Mouse (Mus musculus): ENCODE measurements around the gene Vgll4. TPM values are rescaled to one million over a fixed set of nuclear protein-coding genes. Genes with fewer than 3 reads are reported as not detected.

Vgll4 gene
- total RNA-seq, 1 experiment from 2014 or later = 82.9 TPM

- no peak for ATAC-seq (ENCODE audit: extremely low read depth, insufficient number of reproducible peaks, low FRiP score, poor library complexity, severe bottlenecking)
Observed at GRCm38 (mm10) chr6:114864421-114864820, 105.4 kb downstream of the Vgll4 start.

- ATAC-seq (ENCODE audit: extremely low read depth, insufficient number of reproducible peaks, low FRiP score, poor library complexity, severe bottlenecking) = no peak
Observed at GRCm38 (mm10) chr6:114863501-114863900, 106.3 kb downstream of the Vgll4 start.

DNA sequence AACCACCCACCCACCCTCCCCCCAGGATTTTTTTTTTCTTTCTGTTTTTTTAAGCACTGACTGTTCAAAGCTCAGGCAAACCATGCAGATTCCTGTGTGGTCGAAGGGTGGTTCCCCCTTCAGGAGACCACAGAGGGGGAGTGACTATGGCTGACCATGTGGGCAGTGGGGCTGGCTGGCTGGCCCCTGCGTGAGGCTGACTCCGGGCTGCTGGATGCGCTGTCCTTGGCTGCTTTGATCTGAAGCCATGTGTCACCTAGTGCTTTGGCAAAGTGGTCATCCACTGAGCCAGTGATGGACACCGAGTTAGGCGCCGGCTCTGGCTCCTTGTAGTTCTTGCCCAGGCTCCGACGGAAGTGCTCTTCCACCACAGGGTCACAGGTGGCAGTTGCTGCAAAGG lies 107.7 kb downstream of the Vgll4 start:
- no peak for ATAC-seq (ENCODE audit: extremely low read depth, insufficient number of reproducible peaks, low FRiP score, poor library complexity, severe bottlenecking)

GRCm38 (mm10) chr6:114861591-114861990 lies 108.2 kb downstream of the Vgll4 start:
- ATAC-seq (ENCODE audit: extremely low read depth, insufficient number of reproducible peaks, low FRiP score, poor library complexity, severe bottlenecking) = no peak

DNA sequence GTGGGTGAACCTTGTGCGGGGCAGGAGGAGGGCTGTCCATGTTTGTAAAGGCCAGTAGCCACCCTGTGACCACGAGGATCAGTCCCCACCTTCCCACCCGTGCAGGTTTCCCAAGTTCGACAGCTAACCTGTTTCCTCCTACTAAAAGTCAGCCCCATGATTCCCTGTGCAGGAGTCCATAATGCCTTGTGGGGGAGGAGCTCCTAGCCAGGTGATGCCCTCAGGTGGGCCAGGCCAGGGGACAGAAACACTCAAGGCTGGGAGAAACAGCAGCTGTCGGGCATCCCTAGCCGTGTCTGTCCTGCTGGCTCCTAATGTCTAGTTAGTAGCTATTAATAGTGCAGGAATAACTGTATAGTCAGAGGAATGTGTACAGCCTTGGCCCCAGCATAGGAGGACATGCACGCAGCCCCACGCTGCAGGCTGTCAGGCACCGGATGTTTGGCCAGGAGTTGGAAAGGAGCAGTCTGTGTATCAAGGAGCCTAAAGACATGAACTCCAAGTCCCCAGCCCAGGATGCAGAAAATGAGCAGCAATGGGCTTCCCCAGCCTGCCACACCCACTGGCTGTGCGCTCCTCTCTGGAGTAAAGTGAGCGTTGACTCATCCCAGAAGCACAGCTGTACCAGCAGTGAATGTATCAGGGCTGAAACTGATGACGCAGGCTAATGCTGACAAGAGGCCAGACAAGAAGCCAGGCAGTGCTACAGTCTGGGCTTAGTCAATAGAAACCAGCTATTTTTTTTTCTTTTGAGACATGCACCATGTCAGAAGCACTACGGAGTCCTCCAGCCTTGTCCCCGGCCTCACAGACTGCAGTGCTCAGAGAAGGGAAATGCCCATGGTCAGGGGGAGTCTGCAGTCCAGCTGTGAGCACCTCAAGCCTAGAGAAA lies 108.9 kb downstream of the Vgll4 start:
- no peak for ATAC-seq (ENCODE audit: extremely low read depth, insufficient number of reproducible peaks, low FRiP score, poor library complexity, severe bottlenecking)

- ATAC-seq (ENCODE audit: extremely low read depth, insufficient number of reproducible peaks, low FRiP score, poor library complexity, severe bottlenecking) = no peak
Observed at GRCm38 (mm10) chr6:114858722-114859053, 111.1 kb downstream of the Vgll4 start.

DNA sequence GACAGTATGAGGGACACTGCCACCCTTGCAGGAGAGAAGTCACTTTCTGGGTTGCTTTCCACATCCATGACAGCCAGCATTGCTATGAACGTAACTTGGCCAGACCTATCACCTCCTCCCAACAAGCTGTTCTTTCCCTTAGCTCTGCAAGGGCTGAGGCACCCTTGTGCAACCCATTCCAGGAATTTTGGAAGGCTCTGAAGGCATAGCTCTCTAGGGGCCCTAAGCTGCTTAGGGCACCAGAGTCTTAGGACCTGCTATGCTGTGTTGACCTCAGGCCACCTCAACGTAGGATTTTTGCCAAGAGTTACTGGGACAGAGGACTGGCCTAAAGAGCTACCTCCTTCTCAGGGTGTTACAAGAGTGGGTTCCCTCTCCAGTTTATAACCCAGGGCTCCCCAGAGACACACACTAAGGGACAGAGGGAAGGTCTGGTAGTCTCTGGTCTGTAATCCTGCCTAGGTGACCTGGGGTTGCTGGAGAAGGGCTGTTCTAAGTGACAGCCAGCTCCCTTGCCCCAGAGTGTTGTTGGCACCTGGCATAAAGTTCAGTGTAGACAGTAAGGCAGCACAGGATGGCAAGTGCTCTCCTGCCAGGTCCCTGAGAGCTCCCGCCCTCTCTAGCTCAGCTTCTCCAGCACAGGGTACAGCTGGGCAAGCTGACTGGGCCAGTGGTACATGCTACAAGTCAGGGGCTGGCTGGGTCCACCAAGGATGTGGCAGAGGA lies 111.6 kb downstream of the Vgll4 start:
- no peak for ATAC-seq (ENCODE audit: extremely low read depth, insufficient number of reproducible peaks, low FRiP score, poor library complexity, severe bottlenecking)

DNA sequence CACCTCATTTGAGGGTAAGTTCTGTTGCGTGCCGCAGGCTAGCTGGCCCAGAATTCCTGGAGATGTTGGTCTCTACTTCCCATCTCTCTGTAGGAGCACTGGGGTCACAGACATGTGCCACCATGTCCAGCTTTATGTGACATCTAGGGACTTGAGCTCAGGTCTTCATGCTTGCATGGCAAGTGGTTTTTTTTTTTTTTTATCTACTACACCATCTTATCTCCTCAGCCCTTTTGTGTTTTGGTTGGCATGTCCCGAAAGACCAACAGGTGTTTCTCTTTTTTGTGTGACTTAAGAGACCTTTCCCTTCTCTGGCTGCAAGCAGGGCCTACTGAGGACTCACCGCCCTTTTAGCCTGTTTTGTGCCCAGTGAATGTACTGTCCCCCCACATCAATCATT lies 113.3 kb downstream of the Vgll4 start:
- no peak for ATAC-seq (ENCODE audit: extremely low read depth, insufficient number of reproducible peaks, low FRiP score, poor library complexity, severe bottlenecking)

GRCm38 (mm10) chr6:114855644-114856043 lies 114.2 kb downstream of the Vgll4 start:
- no peak for ATAC-seq (ENCODE audit: extremely low read depth, insufficient number of reproducible peaks, low FRiP score, poor library complexity, severe bottlenecking)

DNA sequence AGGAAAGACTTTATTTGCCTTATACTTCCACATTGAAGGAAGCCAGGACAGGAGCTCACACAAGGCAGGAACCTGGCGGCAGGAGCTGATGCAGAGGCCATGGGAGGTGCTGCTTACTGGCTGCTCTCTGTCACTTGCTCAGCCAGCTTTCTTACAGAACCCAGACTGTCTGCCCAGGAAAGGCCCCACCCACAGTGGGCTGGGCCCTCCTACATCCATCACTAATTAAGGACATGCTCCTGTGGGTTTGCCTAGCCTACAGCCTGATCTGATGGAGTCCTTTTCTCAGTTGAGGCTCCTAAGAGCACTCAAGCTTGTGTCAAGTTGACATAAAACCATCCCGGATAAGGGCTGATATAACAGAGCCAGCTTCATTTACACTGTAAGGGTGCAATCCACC lies 115.4 kb downstream of the Vgll4 start:
- ATAC-seq (ENCODE audit: extremely low read depth, insufficient number of reproducible peaks, low FRiP score, poor library complexity, severe bottlenecking) = no peak

DNA sequence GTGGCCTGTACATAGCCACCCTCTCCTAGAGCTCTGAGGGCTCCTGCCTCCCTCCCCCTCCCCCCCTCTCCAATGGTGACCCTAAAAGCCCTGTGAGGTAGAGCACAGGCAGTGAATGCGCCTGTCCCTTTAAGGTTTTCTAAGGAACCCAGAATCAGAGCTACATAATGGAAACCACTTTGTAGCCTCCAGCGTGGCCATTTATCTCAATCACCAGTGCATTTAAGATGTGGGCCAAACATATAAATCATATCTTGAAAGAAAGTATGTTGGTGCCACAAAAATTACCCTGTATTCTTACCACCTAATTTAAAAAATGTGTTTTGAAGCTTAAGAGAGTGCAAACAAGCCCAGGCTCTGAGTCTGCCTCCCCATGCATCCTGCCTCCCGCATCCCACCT lies 117.1 kb downstream of the Vgll4 start:
- ATAC-seq (ENCODE audit: extremely low read depth, insufficient number of reproducible peaks, low FRiP score, poor library complexity, severe bottlenecking) = no peak

DNA sequence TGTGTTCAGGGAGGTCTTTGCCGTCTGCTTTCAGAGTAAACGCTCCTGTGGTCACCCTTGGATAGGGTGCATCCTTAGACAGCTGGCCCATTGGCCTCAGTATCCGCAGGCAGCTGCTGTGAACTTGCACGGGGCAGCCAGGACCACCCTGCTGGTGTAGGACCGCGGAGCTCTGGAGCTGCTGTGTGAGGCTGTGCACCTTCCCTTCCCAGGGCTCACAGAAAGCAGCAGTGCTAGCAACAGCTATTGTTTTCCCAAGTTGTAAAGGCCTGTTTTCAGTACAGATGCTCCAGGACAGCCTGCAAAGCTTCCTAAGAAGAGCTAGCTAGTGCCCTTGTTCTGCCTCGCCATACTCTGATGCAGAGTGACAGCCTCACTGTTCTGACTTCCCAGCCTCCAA lies 118.1 kb downstream of the Vgll4 start:
- no peak for ATAC-seq (ENCODE audit: extremely low read depth, insufficient number of reproducible peaks, low FRiP score, poor library complexity, severe bottlenecking)

DNA sequence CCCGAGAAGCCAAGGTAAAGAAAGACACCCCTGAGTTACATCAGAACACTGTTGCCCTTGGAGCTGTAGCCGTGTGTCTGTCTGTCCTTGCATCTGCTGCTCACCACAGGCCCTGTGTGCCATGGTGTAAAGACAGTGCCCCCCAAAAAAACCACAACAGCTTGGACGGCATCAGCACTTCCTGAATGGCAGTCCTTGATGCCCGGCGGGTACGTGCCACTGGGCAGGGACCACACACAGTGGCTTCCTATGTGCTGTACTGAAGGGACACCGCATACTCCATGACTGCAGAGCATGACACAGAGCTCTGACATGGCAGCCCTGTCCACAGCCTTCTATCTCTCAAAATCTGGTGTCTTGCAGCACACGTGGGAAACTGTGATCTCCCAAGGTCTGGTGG lies 120.0 kb downstream of the Vgll4 start:
- ATAC-seq (ENCODE audit: extremely low read depth, insufficient number of reproducible peaks, low FRiP score, poor library complexity, severe bottlenecking) = no peak

- ATAC-seq (ENCODE audit: extremely low read depth, insufficient number of reproducible peaks, low FRiP score, poor library complexity, severe bottlenecking) = no peak
Observed at GRCm38 (mm10) chr6:114848761-114849160, 121.0 kb downstream of the Vgll4 start.

GRCm38 (mm10) chr6:114847582-114848174 lies 122.1 kb downstream of the Vgll4 start:
- ATAC-seq (ENCODE audit: extremely low read depth, insufficient number of reproducible peaks, low FRiP score, poor library complexity, severe bottlenecking) = no peak

DNA sequence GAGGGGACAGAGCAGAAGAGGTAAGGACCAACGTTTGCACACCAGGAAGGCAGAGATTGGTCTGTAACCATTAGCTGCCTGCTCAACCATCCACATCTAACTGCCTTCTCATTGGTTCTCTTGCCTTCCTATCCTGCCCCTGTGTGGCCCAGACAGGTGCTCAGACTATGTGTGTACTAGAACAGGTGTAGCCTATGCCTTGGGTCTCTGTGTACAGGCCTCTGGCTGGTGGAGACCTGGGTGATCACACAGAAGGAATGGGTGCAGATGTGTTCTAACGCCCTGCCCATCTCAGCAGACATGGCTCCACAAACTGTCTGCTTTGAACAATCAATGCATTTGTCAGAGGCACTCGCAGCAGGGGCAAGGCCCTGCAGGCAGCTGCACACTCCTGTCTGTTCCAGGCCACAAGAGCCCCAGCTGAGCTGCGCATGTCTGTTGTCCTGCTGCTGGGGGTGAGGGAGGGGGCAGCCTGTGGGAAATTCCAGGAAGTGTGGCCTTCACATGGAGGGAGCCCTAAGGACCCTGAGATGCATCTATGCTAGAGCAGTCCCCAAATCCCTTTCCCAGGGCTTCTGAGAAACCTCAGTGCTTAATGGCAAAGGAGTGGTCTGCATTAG lies 123.5 kb downstream of the Vgll4 start:
- no peak for ATAC-seq (ENCODE audit: extremely low read depth, insufficient number of reproducible peaks, low FRiP score, poor library complexity, severe bottlenecking)

- ATAC-seq (ENCODE audit: extremely low read depth, insufficient number of reproducible peaks, low FRiP score, poor library complexity, severe bottlenecking) = no peak
Observed at GRCm38 (mm10) chr6:114842863-114843262, 126.9 kb downstream of the Vgll4 start.

- no peak for ATAC-seq (ENCODE audit: extremely low read depth, insufficient number of reproducible peaks, low FRiP score, poor library complexity, severe bottlenecking)
Observed at GRCm38 (mm10) chr6:114842131-114842530, 127.7 kb downstream of the Vgll4 start.

- no peak for ATAC-seq (ENCODE audit: extremely low read depth, insufficient number of reproducible peaks, low FRiP score, poor library complexity, severe bottlenecking)
Observed at GRCm38 (mm10) chr6:114840012-114840411, 129.8 kb downstream of the Vgll4 start.

DNA sequence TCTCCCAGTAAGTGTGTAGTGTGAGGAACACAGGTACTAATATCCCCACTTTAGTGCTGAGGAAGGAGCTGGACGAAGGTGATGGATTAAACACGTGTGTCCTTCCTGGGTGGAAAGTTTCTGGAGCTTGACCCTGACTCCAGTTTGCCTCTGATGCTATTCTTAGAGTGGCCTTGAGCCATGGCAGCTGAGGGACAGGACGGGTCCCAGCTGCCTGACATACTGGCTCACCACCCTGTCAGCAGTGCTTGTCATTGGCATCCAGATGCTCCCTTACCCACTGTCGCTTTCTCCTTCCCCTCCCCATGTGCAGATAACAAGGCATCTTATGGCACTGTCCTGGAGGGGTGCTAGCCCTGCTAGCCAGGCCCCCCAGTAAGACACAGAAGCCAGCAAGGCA lies 130.9 kb downstream of the Vgll4 start:
- ATAC-seq (ENCODE audit: extremely low read depth, insufficient number of reproducible peaks, low FRiP score, poor library complexity, severe bottlenecking) = no peak

All from neutrophil, adult 5-6 weeks (primary cell).